Mouse (Mus musculus): ENCODE measurements around the gene Shld2.

DNA sequence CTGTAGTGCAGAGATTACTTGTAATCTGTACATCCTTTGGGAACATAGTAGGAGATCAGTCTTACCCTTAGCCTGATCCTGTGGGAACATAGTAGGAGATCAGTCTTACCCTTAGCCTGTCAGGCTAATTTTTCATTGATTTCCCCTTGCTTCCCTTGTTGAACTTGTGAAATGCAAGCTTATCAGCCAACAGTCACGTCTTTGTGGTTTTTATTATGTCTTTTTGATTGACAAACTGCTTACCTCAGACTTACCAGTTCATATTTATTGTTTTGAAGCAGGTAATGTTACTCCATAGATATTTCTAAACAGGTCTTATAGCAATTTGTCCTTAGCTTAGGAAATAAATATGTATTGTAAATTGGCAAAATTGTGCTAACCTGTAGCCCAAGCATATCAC is 17.3 kb upstream of the Shld2 start:
- TF ChIP-seq CEBPB (IDR thresholded peaks at IDR 0.05; ENCODE audit: insufficient read depth, poor library complexity, severe bottlenecking): no peak
- TF ChIP-seq POLR2A (IDR thresholded peaks at IDR 0.05; ENCODE audit: insufficient read length, low read depth): no peak
- no peak for TF ChIP-seq E2F4 (IDR thresholded peaks at IDR 0.05; ENCODE audit: insufficient read depth)
